Mouse (Mus musculus): ENCODE results near the gene Cldn34a.
"Not testable (repeated sequence)": the region's sequence is repeated elsewhere in the genome, so short reads cannot be mapped to it uniquely, and the experiment has no call there.

- TF ChIP-seq CTCF (conservative IDR thresholded peaks at IDR 0.05; ENCODE audit: low read length); POU5F1 (IDR thresholded peaks at IDR 0.05; ENCODE audit: borderline replicate concordance, low read length): not testable (repeated sequence)
Measured at GRCm38 (mm10) chrX:152518611-152519010, 44.5 kb upstream of the Cldn34a start.

Measured in E14TG2a.4 (cell line).